Mouse (Mus musculus) myocyte (in vitro differentiated cells): ENCODE data around the gene Lamb1.

Source experiments
- E2F4 ChIP-seq: IDR thresholded peaks from one replicate; pipeline ENCODE4 v1.6.1; 2011; ENCODE audit warnings: mild to moderate bottlenecking, control low read depth, moderate library complexity; ENCODE audit not compliant: insufficient read depth
- POLR2A ChIP-seq: IDR thresholded peaks from one replicate; pipeline ENCODE4 v1.6.1; 2011; ENCODE audit warnings: low read depth, mild to moderate bottlenecking, control low read depth, moderate library complexity; ENCODE audit not compliant: insufficient read length

DNA sequence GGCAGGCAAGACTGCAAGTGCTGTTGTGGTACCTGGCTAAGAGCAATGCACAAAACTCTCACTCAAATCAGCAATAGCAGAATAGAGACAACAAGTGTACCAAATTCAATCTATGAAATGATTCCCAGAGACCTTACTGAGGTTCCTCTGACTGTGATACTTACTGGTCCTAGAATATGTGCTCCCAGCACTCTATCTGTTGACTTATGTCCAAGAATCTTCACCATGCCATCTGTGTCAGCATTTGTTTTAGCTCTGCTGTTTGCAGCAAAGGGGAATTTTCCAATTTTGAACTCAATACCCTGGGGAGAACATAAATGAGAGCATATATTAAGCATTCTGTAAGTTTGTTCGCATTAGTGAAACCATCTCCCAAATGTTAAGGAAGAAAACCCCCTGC lies 68.2 kb downstream of the Lamb1 start:
- TF ChIP-seq POLR2A (no peak), E2F4 (no peak)
